ENCODE assay signal across 7 mouse cellular contexts in genomic region chr10:77464181-77464936, GRCm38 (mm10). TPM values are rescaled to one million over a fixed set of nuclear protein-coding genes. Genes with fewer than 3 reads are reported as not detected.
A peak's percentile ranks its signal among the peaks of the same experiment; 100 is the strongest.
DNase-seq lines count a peak whose midpoint lies in the region; ATAC-seq lines count a peak whose summit lies in the region.

No protein-coding gene starts in this region.

- H3K4me2 ChIP-seq in limb, embryonic 11.5 days (ENCODE audit: low read depth, severe bottlenecking): no peak overlapping the region
- H3K4me2 ChIP-seq in stomach, embryonic 14.5 days (replicated peaks; ENCODE audit: low read depth, low read length): no peak overlapping the region

- H3K27me3 ChIP-seq in limb, embryonic 11.5 days (ENCODE audit: control insufficient read depth, insufficient read depth, low read length): no peaks in the 10 kb centered on the region
- H3K27me3 ChIP-seq in stomach, embryonic 14.5 days (ENCODE audit: control insufficient read depth, insufficient read depth, low read length): no peaks in the 10 kb centered on the region

- WGBS in limb, embryonic 11.5 days: 70% methylated on average over 10 of the region's 10 CpGs
- 39% methylated on average over 10 of the region's 10 CpGs for WGBS in stomach, embryonic 14.5 days

- H3K27ac ChIP-seq in limb, embryonic 11.5 days (replicated peaks; ENCODE audit: low read depth, low read length): no peak overlapping the region
- peak overlapping the region; percentile 45; the same call in 1 of the 2 replicates for H3K27ac ChIP-seq in stomach, embryonic 14.5 days (ENCODE audit: low read length)

- H3K4me3 ChIP-seq in limb, embryonic 11.5 days (ENCODE audit: low read depth, low read length): no peak overlapping the region
- no peak overlapping the region for H3K4me3 ChIP-seq in stomach, embryonic 14.5 days (ENCODE audit: low read depth, low read length)

- peak; percentile 15 for DNase-seq in thymus, postnatal 14 days
- DNase-seq in thymus, postnatal 0 days (ENCODE audit: low spot score): no peak
- DNase-seq in adrenal gland, postnatal 25 days: peak; percentile 83
- DNase-seq in heart, adult 8-10 months (ENCODE audit: low spot score): peak; percentile 55
- DNase-seq in limb, embryonic 11.5 days (ENCODE audit: low spot score): no peak
- no peak for DNase-seq in spleen, postnatal 14 days (ENCODE audit: low spot score in 2 of 2)

- 0 out of 2 replicates have a peak, but pooled peaks have one; percentile 17 for ATAC-seq in limb, embryonic 11.5 days (ENCODE audit: insufficient number of reproducible peaks, low FRiP score, low TSS enrichment, low read depth)
- ATAC-seq in stomach, embryonic 14.5 days (ENCODE audit: insufficient number of reproducible peaks, insufficient read depth, low FRiP score, low read depth): peak; percentile 33; the same call in 1 of the 2 replicates

- H3K36me3 ChIP-seq in limb, embryonic 11.5 days (ENCODE audit: control insufficient read depth, insufficient read depth, low read length): no peaks in the 10 kb centered on the region
- H3K36me3 ChIP-seq in stomach, embryonic 14.5 days (ENCODE audit: control insufficient read depth, insufficient read depth, low read length): no peaks in the 10 kb centered on the region

- no peaks in the 10 kb centered on the region for H3K4me1 ChIP-seq in limb, embryonic 11.5 days (ENCODE audit: control insufficient read depth, insufficient read depth, low read length)
- H3K4me1 ChIP-seq in stomach, embryonic 14.5 days (ENCODE audit: control insufficient read depth, insufficient read depth, low read length): peaks cover 13% of the 10 kb centered on the region

- no peak overlapping the region for H3K9ac ChIP-seq in limb, embryonic 11.5 days (ENCODE audit: low read length)
- H3K9ac ChIP-seq in stomach, embryonic 14.5 days (replicated peaks; ENCODE audit: low read depth, low read length): no peak overlapping the region

- no peaks in the 10 kb centered on the region for H3K9me3 ChIP-seq in limb, embryonic 11.5 days (ENCODE audit: control insufficient read depth, low read length)
- no peaks in the 10 kb centered on the region for H3K9me3 ChIP-seq in stomach, embryonic 14.5 days (ENCODE audit: control insufficient read depth, low read depth, low read length)

RNA-seq across cellular contexts. Expression of gene Adarb1, which starts 46.3 kb away (rescaled TPM):
- polyA plus RNA-seq in thymus, postnatal 0 days (2015; fragmentation: Nextera tagmentation; extraction: Ambion mirVana): 1.3 and 1.8 TPM in 2 replicates
- 12.4 and 14.0 TPM in 2 replicates for total RNA-seq in adrenal gland, postnatal 25 days (2021)
- 10 to 100 TPM; 12.4 to 17.7 (median 16.4) TPM for total RNA-seq in heart, adult 8-10 months (2022)
- polyA plus RNA-seq in limb, embryonic 11.5 days (2014; fragmentation: Nextera tagmentation; extraction: Ambion mirVana): 4.0 and 4.9 TPM in 2 replicates
- polyA plus RNA-seq in stomach, embryonic 14.5 days (2014; fragmentation: Nextera tagmentation; extraction: Ambion mirVana): 7.2 and 8.3 TPM in 2 replicates

RNA-seq across cellular contexts. Expression of gene Fam207a, which starts 51.2 kb away (rescaled TPM):
- polyA plus RNA-seq in thymus, postnatal 0 days (2015; fragmentation: Nextera tagmentation; extraction: Ambion mirVana): 47.5 and 51.5 TPM in 2 replicates
- 23.1 and 24.6 TPM in 2 replicates for total RNA-seq in adrenal gland, postnatal 25 days (2021)
- 10 to 100 TPM in 1 of 4 experiments, 1 to 10 TPM in 3; 8.0 to 12.4 (median 9.1) TPM for total RNA-seq in heart, adult 8-10 months (2022)
- 43.4 and 43.8 TPM in 2 replicates for polyA plus RNA-seq in limb, embryonic 11.5 days (2014; fragmentation: Nextera tagmentation; extraction: Ambion mirVana)
- polyA plus RNA-seq in stomach, embryonic 14.5 days (2014; fragmentation: Nextera tagmentation; extraction: Ambion mirVana): 31.0 and 34.2 TPM in 2 replicates

Comparison
In these comparisons a context has a peak if more than half of its experiments do, and no peak if none do; other contexts are left out.
1. DNase-seq: peak in thymus, postnatal 14 days (single experiment), adrenal gland, postnatal 25 days (single experiment) and heart, adult 8-10 months (single experiment); none in thymus, postnatal 0 days (single experiment), limb, embryonic 11.5 days (single experiment) and spleen, postnatal 14 days (0 of 2).